Mouse (Mus musculus): ENCODE measurements at regions not wholly inside any gene's neighbourhood (a gene's known extent, or its start where the extent isn't known, plus 50 kb on each side); places are given as distances from the start of the nearest gene placed in this dataset.

DNA sequence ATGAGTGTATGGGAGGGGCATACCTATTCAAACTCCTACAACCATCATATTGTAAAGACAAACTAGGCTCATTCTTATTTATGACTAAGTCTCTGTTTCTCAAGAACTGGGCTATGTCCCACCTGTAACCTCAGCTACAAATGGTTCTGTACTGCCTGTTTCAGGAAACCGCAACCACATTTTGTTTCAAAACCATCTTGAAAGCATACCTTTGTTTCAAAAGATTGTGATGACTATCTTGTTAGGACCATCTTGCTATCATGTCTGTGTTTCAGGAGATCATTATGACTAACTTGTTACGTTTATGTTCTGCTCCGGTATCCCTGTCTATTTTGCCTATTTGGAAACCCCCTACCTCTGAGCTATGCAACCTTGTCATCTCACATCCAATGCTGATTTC is 340.2 kb upstream of the Cblb start:
- H3K27ac ChIP-seq (ENCODE audit: insufficient read depth, low read length), result no peak overlapping the region
- no peaks in the 10 kb centered on the region for H3K27me3 ChIP-seq (ENCODE audit: control insufficient read depth, insufficient read depth, low read length, poor library complexity, severe bottlenecking)
- no peak overlapping the region for H3K4me3 ChIP-seq (ENCODE audit: low read depth, low read length)
- H3K4me1 ChIP-seq (ENCODE audit: control insufficient read depth, insufficient read depth, low read length), result no peaks in the 10 kb centered on the region
- no peak overlapping the region for H3K9ac ChIP-seq (ENCODE audit: low read depth, poor library complexity, severe bottlenecking)
- H3K36me3 ChIP-seq (ENCODE audit: control insufficient read depth, insufficient read depth, low read length, poor library complexity, severe bottlenecking), result no peaks in the 10 kb centered on the region
- no peaks in the 10 kb centered on the region for H3K9me3 ChIP-seq (replicated peaks; ENCODE audit: control insufficient read depth, insufficient read depth, low read length, poor library complexity, severe bottlenecking)
- TF ChIP-seq CTCF (IDR thresholded peaks at IDR 0.05; ENCODE audit: low read depth, low read length) (no peak), EP300 (IDR thresholded peaks at IDR 0.05; ENCODE audit: insufficient read depth, low read depth, low read length) (no peak), POLR2A (IDR thresholded peaks at IDR 0.05; ENCODE audit: insufficient read depth, low read length) (no peak)

DNA sequence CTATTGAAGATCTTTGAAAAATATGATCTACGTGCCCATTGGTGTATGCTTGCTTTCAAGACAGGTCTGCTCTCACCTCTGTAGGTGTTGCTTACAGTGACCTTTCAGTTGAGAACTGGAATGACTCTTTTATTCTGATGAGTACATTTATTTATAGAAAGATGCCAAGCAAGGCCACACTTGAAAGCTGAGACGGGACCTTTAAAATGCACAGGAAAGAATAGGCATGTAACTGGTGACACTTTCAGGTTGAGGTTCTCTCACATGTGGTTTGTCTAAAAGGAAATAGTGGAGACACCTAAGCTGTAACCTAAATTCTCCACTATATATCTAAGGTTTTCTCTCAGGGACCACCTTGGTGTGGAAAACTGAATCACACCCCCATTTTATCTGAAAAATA is 326.0 kb upstream of the Cblb start:
- H3K9me3 ChIP-seq (replicated peaks; ENCODE audit: control insufficient read depth, insufficient read depth, low read length, poor library complexity, severe bottlenecking), result no peaks in the 10 kb centered on the region
- H3K4me3 ChIP-seq (ENCODE audit: low read depth, low read length), result no peak overlapping the region
- no peak overlapping the region for H3K9ac ChIP-seq (ENCODE audit: low read depth, poor library complexity, severe bottlenecking)
- TF ChIP-seq POLR2A (IDR thresholded peaks at IDR 0.05; ENCODE audit: insufficient read depth, low read length) (no peak), EP300 (IDR thresholded peaks at IDR 0.05; ENCODE audit: insufficient read depth, low read depth, low read length) (no peak), CTCF (IDR thresholded peaks at IDR 0.05; ENCODE audit: low read depth, low read length) (no peak)
- no peak overlapping the region for H3K27ac ChIP-seq (ENCODE audit: insufficient read depth, low read length)
- H3K27me3 ChIP-seq (ENCODE audit: control insufficient read depth, insufficient read depth, low read length, poor library complexity, severe bottlenecking), result no peaks in the 10 kb centered on the region
- H3K36me3 ChIP-seq (ENCODE audit: control insufficient read depth, insufficient read depth, low read length, poor library complexity, severe bottlenecking), result no peaks in the 10 kb centered on the region
- no peaks in the 10 kb centered on the region for H3K4me1 ChIP-seq (ENCODE audit: control insufficient read depth, insufficient read depth, low read length)

DNA sequence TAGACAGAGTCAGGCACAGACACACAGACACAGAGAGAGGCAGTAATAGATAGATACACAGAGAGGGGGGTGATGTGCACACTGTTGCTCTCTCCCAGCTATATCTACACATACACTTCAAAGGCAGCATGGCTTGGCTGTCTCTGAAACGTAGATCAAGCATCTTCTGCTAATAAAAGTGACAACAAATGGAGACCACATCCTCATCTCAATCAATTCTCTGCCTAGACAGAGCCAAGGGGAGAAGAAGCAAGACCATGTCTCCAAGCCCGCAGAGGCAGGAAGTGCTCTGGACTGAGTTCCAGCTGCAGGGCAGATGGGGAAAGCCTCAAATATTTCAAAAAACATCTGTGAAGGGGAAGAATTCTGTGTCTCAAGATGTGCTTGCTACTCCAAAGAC is 312.3 kb upstream of the Cblb start:
- Histone ChIP-seq H3K4me1 (ENCODE audit: control insufficient read depth, insufficient read depth, low read length) (no peaks in the 10 kb centered on the region), H3K27me3 (ENCODE audit: control insufficient read depth, insufficient read depth, low read length, poor library complexity, severe bottlenecking) (no peaks in the 10 kb centered on the region)
- no peak for TF ChIP-seq CTCF (IDR thresholded peaks at IDR 0.05; ENCODE audit: low read depth, low read length)
- TF ChIP-seq EP300 (IDR thresholded peaks at IDR 0.05; ENCODE audit: insufficient read depth, low read depth, low read length), result no peak
- no peak for TF ChIP-seq POLR2A (IDR thresholded peaks at IDR 0.05; ENCODE audit: insufficient read depth, low read length)

DNA sequence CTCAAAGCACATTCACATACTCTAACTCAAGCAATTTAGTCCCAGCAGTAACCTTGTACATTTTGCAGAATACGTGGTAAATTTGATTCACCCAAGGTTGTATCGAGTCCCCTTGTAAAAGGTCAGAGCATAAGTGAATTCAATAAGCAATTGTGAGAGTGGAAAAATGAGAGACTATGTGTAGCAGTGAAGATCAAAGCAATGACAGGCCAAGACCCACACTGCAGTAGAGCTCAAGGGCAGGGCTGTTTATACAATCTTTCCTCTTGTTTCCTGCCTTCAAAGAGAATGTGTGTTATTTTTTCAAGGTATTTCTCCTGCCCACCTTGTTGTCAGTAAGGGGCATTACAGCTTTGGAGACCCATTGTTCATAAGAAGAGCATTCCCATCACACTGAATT is 311.4 kb upstream of the Cblb start:
- TF ChIP-seq CTCF (IDR thresholded peaks at IDR 0.05; ENCODE audit: low read depth, low read length) (no peak), EP300 (IDR thresholded peaks at IDR 0.05; ENCODE audit: insufficient read depth, low read depth, low read length) (no peak), POLR2A (IDR thresholded peaks at IDR 0.05; ENCODE audit: insufficient read depth, low read length) (no peak)
- H3K27me3 ChIP-seq (ENCODE audit: control insufficient read depth, insufficient read depth, low read length, poor library complexity, severe bottlenecking), result no peaks in the 10 kb centered on the region
- H3K4me1 ChIP-seq (ENCODE audit: control insufficient read depth, insufficient read depth, low read length), result no peaks in the 10 kb centered on the region
- H3K9me3 ChIP-seq (replicated peaks; ENCODE audit: control insufficient read depth, insufficient read depth, low read length, poor library complexity, severe bottlenecking), result no peaks in the 10 kb centered on the region
- no peak overlapping the region for H3K9ac ChIP-seq (ENCODE audit: low read depth, poor library complexity, severe bottlenecking)
- H3K27ac ChIP-seq (ENCODE audit: insufficient read depth, low read length), result no peak overlapping the region
- H3K4me3 ChIP-seq (ENCODE audit: low read depth, low read length), result no peak overlapping the region
- no peaks in the 10 kb centered on the region for H3K36me3 ChIP-seq (ENCODE audit: control insufficient read depth, insufficient read depth, low read length, poor library complexity, severe bottlenecking)

More for the DNA sequence above, 312.3 kb upstream of the Cblb start:
- no peaks in the 10 kb centered on the region for H3K9me3 ChIP-seq (replicated peaks; ENCODE audit: control insufficient read depth, insufficient read depth, low read length, poor library complexity, severe bottlenecking)
- H3K36me3 ChIP-seq (ENCODE audit: control insufficient read depth, insufficient read depth, low read length, poor library complexity, severe bottlenecking), result no peaks in the 10 kb centered on the region
- H3K4me3 ChIP-seq (ENCODE audit: low read depth, low read length), result no peak overlapping the region
- no peak overlapping the region for H3K27ac ChIP-seq (ENCODE audit: insufficient read depth, low read length)
- H3K9ac ChIP-seq (ENCODE audit: low read depth, poor library complexity, severe bottlenecking), result no peak overlapping the region

DNA sequence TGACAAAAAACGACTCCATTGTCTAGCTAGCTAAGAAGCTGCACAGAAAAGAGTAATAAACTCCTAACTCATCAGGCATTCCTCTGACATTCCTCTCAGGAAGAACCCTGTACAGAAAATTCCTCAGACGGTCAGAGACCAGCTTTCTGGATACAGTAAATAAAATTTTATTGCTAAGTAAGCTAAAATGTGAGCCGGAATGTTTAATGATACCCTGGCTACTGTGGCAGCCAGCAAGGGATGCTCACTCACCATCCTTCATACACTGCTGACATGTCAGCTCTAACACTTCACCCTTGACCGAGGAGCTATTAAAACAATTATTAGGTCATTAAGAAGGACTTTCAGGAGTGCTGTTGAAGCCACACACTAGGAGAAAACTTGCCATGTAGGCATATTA is 308.3 kb upstream of the Cblb start:
- H3K36me3 ChIP-seq (ENCODE audit: control insufficient read depth, insufficient read depth, low read length, poor library complexity, severe bottlenecking), result no peaks in the 10 kb centered on the region
- H3K9me3 ChIP-seq (replicated peaks; ENCODE audit: control insufficient read depth, insufficient read depth, low read length, poor library complexity, severe bottlenecking), result no peaks in the 10 kb centered on the region
- no peak overlapping the region for H3K4me3 ChIP-seq (ENCODE audit: low read depth, low read length)
- no peaks in the 10 kb centered on the region for H3K4me1 ChIP-seq (ENCODE audit: control insufficient read depth, insufficient read depth, low read length)
- no peak overlapping the region for H3K27ac ChIP-seq (ENCODE audit: insufficient read depth, low read length)
- H3K27me3 ChIP-seq (ENCODE audit: control insufficient read depth, insufficient read depth, low read length, poor library complexity, severe bottlenecking), result no peaks in the 10 kb centered on the region
- TF ChIP-seq EP300 (IDR thresholded peaks at IDR 0.05; ENCODE audit: insufficient read depth, low read depth, low read length), result no peak
- TF ChIP-seq POLR2A (IDR thresholded peaks at IDR 0.05; ENCODE audit: insufficient read depth, low read length), result no peak
- TF ChIP-seq CTCF (IDR thresholded peaks at IDR 0.05; ENCODE audit: low read depth, low read length), result no peak
- no peak overlapping the region for H3K9ac ChIP-seq (ENCODE audit: low read depth, poor library complexity, severe bottlenecking)

DNA sequence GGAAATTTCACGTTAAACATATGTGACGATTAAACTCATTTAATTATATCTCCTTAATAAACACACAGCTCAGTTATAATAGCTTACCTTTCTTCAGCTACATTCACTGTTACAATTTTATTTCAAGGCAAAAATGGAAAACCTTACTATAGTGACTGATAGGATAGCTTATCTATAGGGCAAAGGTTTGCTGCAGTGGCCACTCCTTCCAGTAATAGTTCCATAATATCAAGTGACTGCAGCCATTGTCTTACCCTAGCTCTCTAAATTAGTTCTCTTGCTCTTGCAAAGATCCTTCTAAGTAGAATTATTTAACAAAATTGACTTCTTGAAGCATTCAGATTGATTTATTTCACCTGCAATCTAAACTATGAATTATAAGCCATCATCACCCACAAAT is 289.1 kb upstream of the Cblb start:
- Histone ChIP-seq H3K27ac (ENCODE audit: insufficient read depth, low read length) (no peak overlapping the region), H3K36me3 (ENCODE audit: control insufficient read depth, insufficient read depth, low read length, poor library complexity, severe bottlenecking) (no peaks in the 10 kb centered on the region), H3K4me1 (ENCODE audit: control insufficient read depth, insufficient read depth, low read length) (no peaks in the 10 kb centered on the region), H3K9me3 (replicated peaks; ENCODE audit: control insufficient read depth, insufficient read depth, low read length, poor library complexity, severe bottlenecking) (no peaks in the 10 kb centered on the region; the same call in 1 of the 2 replicates), H3K9ac (ENCODE audit: low read depth, poor library complexity, severe bottlenecking) (no peak overlapping the region), H3K27me3 (ENCODE audit: control insufficient read depth, insufficient read depth, low read length, poor library complexity, severe bottlenecking) (no peaks in the 10 kb centered on the region), H3K4me3 (ENCODE audit: low read depth, low read length) (no peak overlapping the region)
- TF ChIP-seq CTCF (IDR thresholded peaks at IDR 0.05; ENCODE audit: low read depth, low read length) (no peak), EP300 (IDR thresholded peaks at IDR 0.05; ENCODE audit: insufficient read depth, low read depth, low read length) (no peak), POLR2A (IDR thresholded peaks at IDR 0.05; ENCODE audit: insufficient read depth, low read length) (no peak)
